Mouse (Mus musculus) embryonic facial prominence, embryonic 10.5 days (tissue): ENCODE results near the gene Rps6ka1. TPM values are rescaled to one million over a fixed set of nuclear protein-coding genes. Genes with fewer than 3 reads are reported as not detected.
"Not testable (repeated sequence)": the region's sequence is repeated elsewhere in the genome, so short reads cannot be mapped to it uniquely, and the experiment has no call there.

Experiments
- DNase-seq: peaks from one replicate; pipeline ENCODE4 v3.0.0-alpha.2; 2017; ENCODE audit warnings: low spot score
- H3K27ac ChIP-seq: fragments of 300-500 bp; sonication (generic); replicated peaks from 2 replicates; pipeline ENCODE4 v1.5.1; 2016; ENCODE audit warnings: mild to moderate bottlenecking
- H3K27me3 ChIP-seq: fragments of 300-500 bp; sonication (generic); replicated peaks from 2 replicates; pipeline ENCODE4 v1.6.1; 2016; ENCODE audit warnings: low read depth, mild to moderate bottlenecking; ENCODE audit not compliant: poor library complexity, severe bottlenecking
- H3K36me3 ChIP-seq: fragments of 300-500 bp; sonication (generic); replicated peaks from 2 replicates; pipeline ENCODE4 v1.6.1; 2016; ENCODE audit warnings: mild to moderate bottlenecking, moderate library complexity
- H3K4me1 ChIP-seq: fragments of 300-500 bp; sonication (generic); 2 replicates; pipeline ENCODE4 v1.6.1; 2016
- H3K4me3 ChIP-seq: fragments of 300-500 bp; sonication (generic); 2 replicates; pipeline ENCODE4 v1.5.1; 2016; ENCODE audit warnings: mild to moderate bottlenecking, moderate library complexity
- H3K9me3 ChIP-seq: fragments of 300-500 bp; sonication (generic); 2 replicates; pipeline ENCODE4 v1.6.1; 2016; ENCODE audit warnings: mild to moderate bottlenecking
- WGBS: fragments of 180-500 bp; shearing (Covaris S2); methylation state at CpG from one replicate; pipeline ENCODE4 v1.1.7; 2016; 5-methylcytosine and 5-hydroxymethylcytosine counted together
- polyA plus RNA-seq: library from polyadenylated mRNA; unstranded; fragments of >200 nt; fragmentation: Nextera tagmentation; extraction: Ambion mirVana; gene quantifications from 2 replicates; pipeline ENCODE4 v1.2.1, GENCODE M21; 2016

Gene Rps6ka1
- polyA plus RNA-seq, 1 experiment from 2014 or later, result 46.6 TPM

DNA sequence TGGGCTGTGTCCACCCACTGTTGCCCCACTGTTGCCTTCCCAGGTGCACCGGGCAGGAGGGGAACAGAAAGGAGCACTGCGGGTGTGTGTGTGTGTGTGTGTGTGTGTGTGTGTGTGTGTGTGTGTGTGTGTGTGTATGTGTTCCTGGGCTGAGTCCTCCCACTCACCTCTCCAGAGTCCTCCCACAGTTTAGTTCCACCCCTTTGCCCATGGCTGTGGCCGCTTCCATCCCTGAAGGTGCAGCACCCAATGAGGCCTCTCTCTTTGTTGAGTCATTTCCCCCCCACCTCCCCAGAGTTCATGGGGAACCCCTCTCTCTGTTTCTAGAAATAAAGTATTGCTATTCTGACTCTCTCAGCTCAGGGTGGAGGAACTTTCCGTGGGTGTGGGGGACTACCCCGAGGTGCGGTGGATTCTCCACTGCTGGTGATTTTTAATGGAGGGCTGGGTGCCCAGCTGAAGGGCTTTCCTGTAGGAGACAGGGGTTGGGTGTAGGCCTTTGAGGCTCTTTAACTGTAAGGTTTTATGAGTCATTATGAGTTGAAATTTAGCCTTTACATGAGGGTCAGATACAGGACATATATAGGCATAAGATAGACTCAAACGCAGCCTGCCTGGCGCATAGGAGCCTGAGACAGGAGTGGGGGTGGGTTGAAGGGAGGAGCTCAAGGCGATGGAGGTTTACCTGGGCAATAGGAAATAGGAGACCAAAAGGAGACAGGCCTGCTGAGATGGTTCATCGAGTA, 44.4 kb downstream of the Rps6ka1 start:
- peaks cover 18% of the 10 kb centered on the region for H3K36me3 ChIP-seq
- peaks cover 8% of the 10 kb centered on the region for H3K4me1 ChIP-seq
- no peaks in the 10 kb centered on the region for H3K9me3 ChIP-seq
- H3K27ac ChIP-seq, result no peak overlapping the region
- H3K27me3 ChIP-seq, result no peaks in the 10 kb centered on the region
- DNase-seq, result no peak
- 89% methylated on average over 10 of the region's 10 CpGs for WGBS
- no peak overlapping the region for H3K4me3 ChIP-seq

- WGBS, result 95% methylated on average over 7 of the region's 7 CpGs
- H3K4me3 ChIP-seq, result not testable (repeated sequence)
Observed at GRCm38 (mm10) chr4:133841756-133842483, 45.7 kb downstream of the Rps6ka1 start.

GRCm38 (mm10) chr4:133841035-133841434, 46.6 kb downstream of the Rps6ka1 start:
- H3K4me1 ChIP-seq, result peaks cover 8% of the 10 kb centered on the region
- no peak overlapping the region for H3K4me3 ChIP-seq
- H3K36me3 ChIP-seq, result no peaks in the 10 kb centered on the region
- WGBS, result 35% methylated on average over 9 of the region's 9 CpGs
- DNase-seq, result no peak
- H3K9me3 ChIP-seq, result no peaks in the 10 kb centered on the region
- H3K27me3 ChIP-seq, result no peaks in the 10 kb centered on the region
- peak overlapping the region; percentile 44; the same call in 1 of the 2 replicates for H3K27ac ChIP-seq

More at GRCm38 (mm10) chr4:133841756-133842483, 45.7 kb downstream of the Rps6ka1 start:
- H3K4me1 ChIP-seq, H3K27me3 ChIP-seq, H3K9me3 ChIP-seq, DNase-seq, H3K36me3 ChIP-seq, H3K27ac ChIP-seq: not testable (repeated sequence)

- H3K27me3 ChIP-seq, result no peaks in the 10 kb centered on the region
- WGBS, result 94% methylated on average over 7 of the region's 7 CpGs
- no peak overlapping the region for H3K4me3 ChIP-seq
- H3K36me3 ChIP-seq, result no peaks in the 10 kb centered on the region
- H3K4me1 ChIP-seq, result peaks cover 8% of the 10 kb centered on the region
- H3K27ac ChIP-seq, result no peak overlapping the region
- no peak for DNase-seq
- no peaks in the 10 kb centered on the region for H3K9me3 ChIP-seq
Observed at GRCm38 (mm10) chr4:133840501-133840900, 47.1 kb downstream of the Rps6ka1 start.

DNA sequence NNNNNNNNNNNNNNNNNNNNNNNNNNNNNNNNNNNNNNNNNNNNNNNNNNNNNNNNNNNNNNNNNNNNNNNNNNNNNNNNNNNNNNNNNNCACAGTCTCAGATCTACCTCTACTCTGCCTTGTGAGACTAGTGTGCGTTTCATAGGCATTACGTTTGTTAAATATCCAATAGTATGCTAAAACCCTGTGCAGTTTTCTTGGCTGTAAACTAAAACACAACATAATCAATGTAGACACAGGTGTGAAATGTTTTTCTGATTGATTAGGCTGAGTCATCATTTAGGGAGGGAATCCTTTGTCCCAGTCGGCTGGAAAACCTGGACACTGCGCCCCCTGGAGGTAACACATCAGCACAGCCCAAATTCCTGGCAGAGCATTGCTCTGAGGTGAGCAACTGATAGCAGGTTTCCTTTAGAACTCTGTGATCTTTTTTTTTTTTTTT, 48.2 kb downstream of the Rps6ka1 start:
- Histone ChIP-seq H3K4me3 (no peak overlapping the region), H3K36me3 (no peaks in the 10 kb centered on the region), H3K9me3 (no peaks in the 10 kb centered on the region), H3K27ac (no peak overlapping the region), H3K4me1 (peaks cover 5% of the 10 kb centered on the region), H3K27me3 (no peaks in the 10 kb centered on the region)
- DNase-seq, result no peak
- WGBS, result 72% methylated on average over 4 of the region's 4 CpGs

DNA sequence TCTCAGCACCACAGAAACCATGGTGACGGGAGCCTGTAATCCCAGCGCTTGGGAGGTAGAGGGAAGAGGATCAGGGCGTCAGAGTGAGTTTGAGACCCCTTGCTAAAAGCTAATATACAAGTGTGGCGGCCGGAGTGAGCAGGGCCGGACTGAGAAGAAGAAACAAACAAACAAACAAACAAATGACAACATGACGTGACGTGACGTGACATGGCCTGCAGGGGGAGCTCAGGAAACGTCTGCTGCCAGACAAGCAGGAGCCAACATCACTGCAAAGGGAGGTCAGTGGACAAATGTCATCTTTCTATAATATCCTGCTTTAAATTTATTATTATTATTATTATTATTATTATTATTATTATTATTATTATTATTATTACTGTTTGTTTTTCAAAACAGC, 51.0 kb downstream of the Rps6ka1 start:
- H3K4me3 ChIP-seq, result no peak overlapping the region
- H3K9me3 ChIP-seq, result no peaks in the 10 kb centered on the region
- DNase-seq, result peak; percentile 55
- no peak overlapping the region for H3K27ac ChIP-seq
- no peaks in the 10 kb centered on the region for H3K36me3 ChIP-seq
- peaks cover 5% of the 10 kb centered on the region for H3K4me1 ChIP-seq
- WGBS, result 60% methylated on average over 10 of the region's 10 CpGs
- H3K27me3 ChIP-seq, result no peaks in the 10 kb centered on the region

DNA sequence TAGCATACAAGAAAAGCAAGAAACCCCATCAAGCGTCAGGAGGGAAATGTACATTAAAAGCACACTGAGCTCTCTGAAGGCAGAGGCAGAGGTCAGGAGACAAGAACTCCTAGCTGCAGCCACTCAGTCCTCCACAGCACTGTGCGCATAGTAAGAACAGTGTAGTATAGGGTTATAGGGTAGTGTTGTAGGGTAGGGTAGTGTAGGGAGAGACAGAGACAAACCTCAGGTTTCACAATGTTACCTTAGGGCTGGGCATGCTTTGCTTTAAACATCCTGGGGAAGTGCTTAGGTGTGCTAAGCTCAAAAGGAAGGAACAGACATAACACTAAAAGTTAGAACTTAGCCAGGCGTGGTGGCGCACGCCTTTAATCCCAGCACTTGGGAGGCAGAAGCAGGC, 52.4 kb downstream of the Rps6ka1 start:
- Histone ChIP-seq H3K4me1 (no peaks in the 10 kb centered on the region), H3K27ac (no peak overlapping the region), H3K4me3 (no peak overlapping the region), H3K9me3 (no peaks in the 10 kb centered on the region), H3K27me3 (no peaks in the 10 kb centered on the region), H3K36me3 (no peaks in the 10 kb centered on the region)
- no peak for DNase-seq
- 96% methylated on average over 5 of the region's 5 CpGs for WGBS

GRCm38 (mm10) chr4:133832945-133833874, 54.4 kb downstream of the Rps6ka1 start:
- H3K27me3 ChIP-seq, result no peaks in the 10 kb centered on the region
- H3K4me1 ChIP-seq, result peaks cover 15% of the 10 kb centered on the region
- no peaks in the 10 kb centered on the region for H3K9me3 ChIP-seq
- DNase-seq, result peak; percentile 31
- 71% methylated on average over 15 of the region's 15 CpGs for WGBS
- no peaks in the 10 kb centered on the region for H3K36me3 ChIP-seq
- H3K4me3 ChIP-seq, result no peak overlapping the region
- no peak overlapping the region for H3K27ac ChIP-seq

DNA sequence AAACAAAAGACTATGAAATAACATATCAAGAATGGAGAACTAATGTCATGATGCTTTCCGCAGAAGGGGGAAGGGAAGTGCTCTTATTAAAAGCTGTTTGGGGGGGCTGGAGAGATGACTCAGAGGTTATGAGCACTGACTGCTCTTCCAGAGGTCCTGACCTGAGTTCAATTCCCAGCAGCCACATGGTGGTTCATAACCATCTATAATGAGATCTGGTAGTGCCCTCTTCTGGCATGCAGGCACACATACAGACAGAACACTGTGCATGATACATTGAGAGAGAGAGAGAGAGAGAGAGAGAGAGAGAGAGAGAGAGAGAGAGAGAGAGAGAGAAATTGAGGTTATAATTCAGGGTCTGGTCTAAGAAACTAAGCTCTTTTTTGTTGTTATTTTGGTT, 57.1 kb downstream of the Rps6ka1 start:
- Histone ChIP-seq H3K9me3 (no peaks in the 10 kb centered on the region), H3K27me3 (peaks cover 6% of the 10 kb centered on the region; the same call in 1 of the 2 replicates), H3K27ac (no peak overlapping the region), H3K36me3 (no peaks in the 10 kb centered on the region), H3K4me1 (peaks cover 23% of the 10 kb centered on the region), H3K4me3 (no peak overlapping the region)
- 95% methylated on average over 1 of the region's 1 CpGs for WGBS
- DNase-seq, result no peak

- 5% methylated on average over 10 of the region's 10 CpGs for WGBS
- Histone ChIP-seq H3K27me3 (peaks cover 6% of the 10 kb centered on the region; the same call in 1 of the 2 replicates), H3K36me3 (no peaks in the 10 kb centered on the region), H3K4me3 (peak overlapping the region; percentile 38; the same call in 1 of the 2 replicates), H3K27ac (no peak overlapping the region), H3K4me1 (peaks cover 23% of the 10 kb centered on the region), H3K9me3 (no peaks in the 10 kb centered on the region)
- DNase-seq, result peak; percentile 80
Observed at GRCm38 (mm10) chr4:133829281-133830070, 58.1 kb downstream of the Rps6ka1 start.

- no peaks in the 10 kb centered on the region for H3K9me3 ChIP-seq
- 29% methylated on average over 25 of the region's 25 CpGs for WGBS
- peak overlapping the region; percentile 67 for H3K27ac ChIP-seq
- peaks cover 23% of the 10 kb centered on the region for H3K4me1 ChIP-seq
- peak overlapping the region; percentile 38 for H3K4me3 ChIP-seq
- H3K36me3 ChIP-seq, result no peaks in the 10 kb centered on the region
- DNase-seq, result no peak
- peaks cover 6% of the 10 kb centered on the region; the same call in 1 of the 2 replicates for H3K27me3 ChIP-seq
Observed at GRCm38 (mm10) chr4:133827887-133828794, 59.5 kb downstream of the Rps6ka1 start.
